Mouse (Mus musculus) bone marrow macrophage, adult 2 months (primary cell): ENCODE measurements around the gene Rdh16. TPM values are rescaled to one million over a fixed set of nuclear protein-coding genes. Genes with fewer than 3 reads are reported as not detected.
"Not testable (repeated sequence)": the region's sequence is repeated elsewhere in the genome, so short reads cannot be mapped to it uniquely, and the experiment has no call there.

ENCODE experiments used
- H3K27ac ChIP-seq: 2 replicates; pipeline ENCODE4 v1.5.1; 2012; ENCODE audit warnings: low read depth, low read length; ENCODE audit not compliant: insufficient read depth
- H3K4me1 ChIP-seq: 2 replicates; pipeline ENCODE4 v1.6.1; 2012; ENCODE audit warnings: low read length; ENCODE audit not compliant: control insufficient read depth, insufficient read depth
- H3K4me3 ChIP-seq: 2 replicates; pipeline ENCODE4 v1.5.1; 2012; ENCODE audit warnings: mild to moderate bottlenecking, low read length, moderate library complexity; ENCODE audit not compliant: insufficient read depth
- CTCF ChIP-seq: IDR thresholded peaks from 2 replicates; pipeline ENCODE4 v1.5.1; 2012; ENCODE audit warnings: low read depth, mild to moderate bottlenecking, low read length, moderate library complexity
- POLR2A ChIP-seq: IDR thresholded peaks from 2 replicates; pipeline ENCODE4 v1.6.1; 2012; ENCODE audit warnings: mild to moderate bottlenecking, low read depth, low read length, borderline replicate concordance
- polyA plus RNA-seq: library from polyadenylated mRNA; stranded (reverse); fragments of >200 nt; gene quantifications from 2 replicates; pipeline ENCODE4 v1.2.4, GENCODE M21; 2012; ENCODE audit not compliant: missing spikeins, insufficient read depth, insufficient read length

The Rdh16 gene
- polyA plus RNA-seq, 1 experiment = not detected

- Histone ChIP-seq H3K27ac (no peak within 1 kb of the TSS), H3K4me3 (no peak within 1 kb of the TSS), H3K4me1 (no peaks in the 10 kb centered on the region)
- TF ChIP-seq POLR2A = no peak
Measured at GRCm38 (mm10) chr10:127866232-127866631, 65.3 kb downstream of the Rdh16 start, which contains the start of gene Rdh16f2. Gene Rdh16f2, plus strand, starts transcription at chr10:127866474.

- no peak for TF ChIP-seq POLR2A
- no peak for TF ChIP-seq CTCF
- no peaks in the 10 kb centered on the region for H3K4me1 ChIP-seq
- no peak overlapping the region for H3K27ac ChIP-seq
- H3K4me3 ChIP-seq = no peak overlapping the region
Measured at GRCm38 (mm10) chr10:127872484-127872883, 71.5 kb downstream of the Rdh16 start.

- no peak for TF ChIP-seq CTCF
- TF ChIP-seq POLR2A = no peak
- no peak overlapping the region for H3K4me3 ChIP-seq
- H3K27ac ChIP-seq = no peak overlapping the region
- H3K4me1 ChIP-seq = no peaks in the 10 kb centered on the region
Measured at GRCm38 (mm10) chr10:127877681-127878080, 76.7 kb downstream of the Rdh16 start.

GRCm38 (mm10) chr10:127878262-127879057, 77.5 kb downstream of the Rdh16 start:
- Histone ChIP-seq H3K4me3 (no peak overlapping the region), H3K27ac (no peak overlapping the region), H3K4me1 (no peaks in the 10 kb centered on the region)
- TF ChIP-seq POLR2A = no peak
- TF ChIP-seq CTCF = no peak

GRCm38 (mm10) chr10:127879155-127879688, 78.3 kb downstream of the Rdh16 start:
- no peak overlapping the region for H3K27ac ChIP-seq
- no peak overlapping the region for H3K4me3 ChIP-seq
- TF ChIP-seq CTCF (no peak), POLR2A (no peak)
- H3K4me1 ChIP-seq = no peaks in the 10 kb centered on the region

GRCm38 (mm10) chr10:127881041-127881440, 80.1 kb downstream of the Rdh16 start:
- no peaks in the 10 kb centered on the region for H3K4me1 ChIP-seq
- H3K27ac ChIP-seq = no peak overlapping the region
- H3K4me3 ChIP-seq = no peak overlapping the region
- TF ChIP-seq CTCF (no peak), POLR2A (no peak)

GRCm38 (mm10) chr10:127886551-127886950, 85.6 kb downstream of the Rdh16 start:
- Histone ChIP-seq H3K4me1 (no peaks in the 10 kb centered on the region), H3K4me3 (no peak overlapping the region), H3K27ac (no peak overlapping the region)
- no peak for TF ChIP-seq POLR2A
- TF ChIP-seq CTCF = no peak

- no peak overlapping the region for H3K4me3 ChIP-seq
- TF ChIP-seq POLR2A = no peak
- TF ChIP-seq CTCF = no peak
- H3K27ac ChIP-seq = no peak overlapping the region
- no peaks in the 10 kb centered on the region for H3K4me1 ChIP-seq
Measured at GRCm38 (mm10) chr10:127886971-127887370, 86.0 kb downstream of the Rdh16 start.

- Histone ChIP-seq H3K4me1 (no peaks in the 10 kb centered on the region), H3K4me3 (no peak within 1 kb of the TSS), H3K27ac (no peak within 1 kb of the TSS)
- no peak for TF ChIP-seq POLR2A
- no peak for TF ChIP-seq CTCF
Measured at GRCm38 (mm10) chr10:127888605-127889004, 87.7 kb downstream of the Rdh16 start, which contains the start of gene Rdh7. Gene Rdh7, minus strand, starts transcription at chr10:127888817.

GRCm38 (mm10) chr10:127891481-127891880, 90.5 kb downstream of the Rdh16 start:
- TF ChIP-seq CTCF (no peak), POLR2A (no peak)
- Histone ChIP-seq H3K4me3 (no peak overlapping the region), H3K4me1 (0 out of 2 replicates have a peak, but pooled peaks cover 2% of the 10 kb centered on the region), H3K27ac (no peak overlapping the region)

- H3K4me1 ChIP-seq, H3K4me3 ChIP-seq, H3K27ac ChIP-seq: not testable (repeated sequence)
Measured at GRCm38 (mm10) chr10:127893163-127894022, 92.4 kb downstream of the Rdh16 start.
